Mouse (Mus musculus): ENCODE data around the gene Ttbk1.
A peak's percentile ranks its signal among the peaks of the same experiment; 100 is the strongest.

Ttbk1 gene

DNA sequence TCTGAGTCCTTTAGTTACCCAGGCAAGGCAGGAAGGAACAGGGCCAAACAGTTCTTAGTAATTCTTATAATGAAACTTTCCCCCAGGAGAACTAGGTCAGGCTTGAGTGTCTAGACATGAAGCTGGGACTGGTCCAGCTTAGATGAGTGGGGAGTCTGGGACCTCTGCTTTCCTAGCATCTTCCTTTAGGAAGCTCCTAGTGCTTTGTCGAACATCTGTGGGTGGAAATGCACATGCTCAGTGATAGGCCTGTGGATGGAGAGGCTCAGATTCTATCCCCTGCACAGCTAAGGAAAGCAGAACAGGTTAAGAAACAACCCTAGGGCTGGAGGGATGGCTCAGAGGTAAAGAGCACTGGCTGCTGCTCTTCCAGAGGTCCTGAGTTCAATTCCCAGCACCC lies 92.8 kb downstream of the Ttbk1 start:
- no peak for DNase-seq

DNA sequence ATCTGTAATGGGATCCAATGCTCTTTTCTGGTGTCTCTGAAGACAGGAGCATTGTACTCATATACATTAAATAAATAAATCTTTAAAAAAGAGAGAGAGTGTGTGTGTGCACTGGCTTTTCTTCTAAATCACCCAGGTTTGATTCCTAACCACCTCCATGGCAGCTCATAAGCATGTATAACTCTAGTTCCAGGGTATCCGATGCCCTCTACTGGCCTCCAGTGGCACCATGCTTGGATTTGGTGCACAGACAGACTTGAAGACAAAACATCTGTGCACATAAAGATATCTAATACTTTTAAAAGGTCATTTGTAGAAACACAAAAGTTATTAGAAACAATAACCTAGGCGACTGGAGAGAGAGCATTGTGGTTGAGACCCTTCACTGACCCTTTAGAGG lies 94.5 kb downstream of the Ttbk1 start:
- DNase-seq: peak; percentile 38 to 48

Measured in lung, adult 18-20 months (tissue).